Mouse (Mus musculus) CD4-positive, CD25-positive, alpha-beta regulatory T cell, adult 2 months (primary cell): ENCODE results near the gene Mstn.
A peak's percentile ranks its signal among the peaks of the same experiment; 100 is the strongest.

ENCODE experiments used
- DNase-seq: peaks from one replicate; pipeline ENCODE4 v3.0.0-alpha.2; 2012; ENCODE audit warnings: low read depth, low spot score

Mstn gene

GRCm38 (mm10) chr1:53093180-53093579, 31.7 kb downstream of the Mstn start:
- peak; percentile 64 for DNase-seq

- no peak for DNase-seq
Observed at GRCm38 (mm10) chr1:53110561-53110960, 49.1 kb downstream of the Mstn start.
